Mouse (Mus musculus) lung, postnatal 0 days (tissue): ENCODE results near the gene Fam25c.

Source experiments
- CTCF ChIP-seq: IDR thresholded peaks from 2 replicates; pipeline ENCODE4 v1.5.1; 2016; ENCODE audit warnings: antibody characterized with exemption, mild to moderate bottlenecking
- EP300 ChIP-seq: IDR thresholded peaks from 2 replicates; pipeline ENCODE4 v1.6.1; 2016; ENCODE audit warnings: antibody characterized with exemption, mild to moderate bottlenecking, control low read depth

- TF ChIP-seq EP300: no peak
- TF ChIP-seq CTCF: no peak
Measured at GRCm38 (mm10) chr14:34373581-34373980, 18.3 kb upstream of the Fam25c start.
